Mouse (Mus musculus) cerebellum, adult 9-11 months (tissue): ENCODE data around the gene Gm14418.

ENCODE experiments used
- DNase-seq: peaks from one replicate; pipeline ENCODE4 v3.0.0; 2022

Gm14418 gene

GRCm38 (mm10) chr2:177398096-177398495 is at the start of gene Gm14418:
Gm14418 (minus strand) TSS chr2:177398320.
- DNase-seq = peak; percentile 6
